Mouse (Mus musculus): ENCODE measurements around the gene Cyb561d2.

Gene Cyb561d2

DNA sequence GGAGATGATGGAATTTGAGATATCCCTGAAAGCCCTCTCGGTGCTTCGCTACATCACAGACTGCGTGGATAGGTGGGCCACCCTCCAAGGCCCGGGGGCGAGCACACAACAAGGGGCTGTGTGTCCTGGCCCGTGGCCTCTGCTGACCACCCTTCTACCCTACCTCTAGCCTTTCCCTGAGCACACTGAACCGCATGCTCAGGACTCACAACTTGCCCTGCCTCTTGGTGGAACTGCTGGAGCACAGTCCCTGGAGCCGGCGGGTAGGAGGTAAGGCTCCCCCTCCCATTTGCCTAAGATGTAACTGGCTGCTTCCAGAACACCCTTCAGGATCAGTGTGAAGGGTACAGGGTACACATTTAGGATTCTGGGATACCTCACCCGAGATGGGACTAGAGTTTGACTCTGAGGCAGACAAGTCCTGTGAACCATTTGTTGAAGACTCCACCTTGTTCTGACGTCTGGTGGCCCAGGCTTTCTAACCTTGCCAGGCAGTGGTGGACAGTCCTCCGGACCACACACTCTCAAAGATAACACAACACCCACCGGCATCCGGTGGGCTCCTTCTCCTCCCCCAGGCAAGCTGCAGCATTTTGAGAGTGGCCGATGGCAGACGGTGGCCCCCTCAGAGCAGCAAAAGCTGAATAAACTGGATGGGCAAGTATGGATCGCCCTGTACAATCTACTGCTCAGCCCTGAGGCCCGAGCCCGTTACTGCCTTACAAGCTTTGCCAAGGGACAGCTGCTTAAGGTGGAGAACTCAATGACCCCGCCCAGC lies 7.5 kb upstream of the Cyb561d2 start:
- no peak for DNase-seq

GRCm38 (mm10) chr9:107548820-107549219 lies 6.8 kb upstream of the Cyb561d2 start:
- no peak for DNase-seq

DNA sequence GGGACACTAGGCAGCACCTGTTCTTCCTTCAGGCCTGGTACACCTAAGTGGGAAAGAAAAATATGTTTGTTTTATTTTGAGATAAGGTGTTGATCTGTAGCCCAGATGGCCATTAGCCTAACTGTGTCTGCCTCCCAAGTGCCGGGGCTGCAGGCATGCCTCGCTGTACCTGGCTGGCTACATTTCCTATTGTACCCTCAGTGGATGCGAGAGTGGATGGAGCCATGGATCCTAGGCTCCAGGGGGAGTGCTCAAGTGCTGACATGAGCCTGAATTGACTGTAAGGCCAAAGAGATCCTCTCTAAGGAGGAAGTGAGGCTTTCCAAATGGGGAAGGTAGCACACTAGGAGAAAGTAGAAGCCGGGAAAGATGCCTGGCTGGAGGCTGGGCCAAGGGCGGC lies 6.0 kb upstream of the Cyb561d2 start:
- no peak for DNase-seq

DNA sequence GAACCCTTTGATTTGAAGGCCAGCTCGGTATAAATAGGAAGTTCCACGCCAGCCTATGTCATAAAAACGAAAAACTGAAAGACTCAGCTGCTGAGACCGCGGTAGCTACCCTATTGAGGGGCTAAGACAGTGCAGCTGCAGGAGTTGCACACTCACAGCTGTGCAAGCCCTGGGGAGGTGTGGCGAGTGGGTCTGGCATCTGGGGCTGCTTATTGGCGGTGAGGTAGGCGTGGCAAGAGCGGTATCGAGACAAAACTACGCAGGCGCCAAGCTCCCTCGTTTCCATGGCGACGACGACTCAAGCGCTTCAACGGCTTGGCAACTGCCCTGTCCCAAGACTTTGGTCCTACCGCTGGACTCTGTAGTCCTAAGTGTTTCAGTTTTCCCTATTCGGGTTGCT lies 5.0 kb upstream of the Cyb561d2 start, which contains the start of gene Zmynd10:
Gene Zmynd10, plus strand, starts transcription at position 273 of the 400 bp plus-strand sequence.
- DNase-seq: peak; percentile 56 to 76

- DNase-seq: peak; percentile 88 to 94
These were observed 3.6 kb upstream of the Cyb561d2 start for GRCm38 (mm10) chr9:107545602-107546001.

GRCm38 (mm10) chr9:107545199-107545598 lies 3.2 kb upstream of the Cyb561d2 start:
- DNase-seq: no peak

GRCm38 (mm10) chr9:107544729-107545128 lies 2.7 kb upstream of the Cyb561d2 start:
- DNase-seq: no peak

GRCm38 (mm10) chr9:107544196-107544700 lies 2.3 kb upstream of the Cyb561d2 start:
- no peak for DNase-seq

DNA sequence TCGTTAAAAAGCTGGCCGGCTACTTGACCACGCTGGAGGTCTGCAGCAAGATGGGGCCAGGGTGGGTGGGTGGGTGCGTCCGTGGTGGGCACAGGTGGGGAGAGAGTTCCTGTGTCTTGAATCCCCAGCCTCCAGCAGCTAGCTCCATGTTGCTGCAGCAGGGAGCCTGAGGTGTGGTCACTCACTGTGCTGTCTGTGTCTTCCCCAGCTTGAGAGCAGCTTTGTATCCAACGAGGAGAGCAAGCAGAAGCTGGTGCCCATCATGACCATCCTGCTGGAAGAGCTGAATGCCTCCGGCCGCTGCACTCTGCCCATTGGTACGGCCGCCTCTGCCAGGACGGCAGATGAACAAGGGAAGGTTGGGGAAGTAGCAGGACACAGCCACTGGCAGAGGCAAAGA lies 1.3 kb upstream of the Cyb561d2 start:
- no peak for DNase-seq

- DNase-seq: no peak
These were observed 728 bp upstream of the Cyb561d2 start for GRCm38 (mm10) chr9:107542721-107543120.

- DNase-seq: no peak
These were observed 326 bp upstream of the Cyb561d2 start for GRCm38 (mm10) chr9:107542352-107542686.

DNA sequence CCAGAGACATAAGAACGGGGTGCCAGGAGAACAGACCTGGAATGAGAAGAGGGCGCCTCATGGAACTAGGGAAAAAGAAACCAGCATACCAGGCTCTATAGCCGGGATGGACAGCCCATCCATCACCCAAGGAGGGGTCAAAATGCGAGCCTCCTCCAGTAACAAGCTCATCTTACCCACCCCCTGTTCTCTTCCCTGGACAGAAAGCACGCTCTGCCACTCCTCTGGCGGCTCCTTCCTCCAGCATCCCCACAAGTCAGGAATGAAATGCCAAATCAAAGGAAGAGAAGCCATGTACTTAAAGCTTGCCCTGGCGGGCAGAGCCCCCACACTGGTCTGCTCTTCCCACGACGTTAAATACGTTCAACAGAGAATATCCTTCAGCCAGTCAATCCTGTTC lies 988 bp downstream of the Cyb561d2 start:
- DNase-seq: no peak

DNA sequence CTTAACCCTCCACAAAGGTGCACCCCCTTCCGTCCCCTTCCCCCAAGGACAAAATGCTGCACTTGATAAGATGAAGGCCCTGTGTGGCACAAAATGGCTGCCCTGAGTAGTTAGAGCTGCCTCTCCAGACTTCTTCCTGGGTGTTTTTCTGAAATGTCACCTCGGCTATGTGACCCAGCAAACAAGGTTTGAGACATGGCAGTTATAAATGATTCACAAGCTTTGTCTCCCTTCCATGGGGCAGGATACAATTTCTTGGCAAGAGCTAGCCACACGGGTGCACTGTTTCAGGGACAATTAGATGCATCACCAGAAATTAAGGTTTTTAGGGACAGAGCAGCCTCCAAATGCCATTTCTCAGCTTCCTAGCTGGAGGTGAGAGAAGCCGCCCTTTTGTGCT lies 1.6 kb downstream of the Cyb561d2 start:
- DNase-seq: no peak

GRCm38 (mm10) chr9:107539940-107540339 lies 2.1 kb downstream of the Cyb561d2 start:
- no peak for DNase-seq

- DNase-seq: no peak
These were observed 3.3 kb downstream of the Cyb561d2 start for GRCm38 (mm10) chr9:107538711-107539110.

DNA sequence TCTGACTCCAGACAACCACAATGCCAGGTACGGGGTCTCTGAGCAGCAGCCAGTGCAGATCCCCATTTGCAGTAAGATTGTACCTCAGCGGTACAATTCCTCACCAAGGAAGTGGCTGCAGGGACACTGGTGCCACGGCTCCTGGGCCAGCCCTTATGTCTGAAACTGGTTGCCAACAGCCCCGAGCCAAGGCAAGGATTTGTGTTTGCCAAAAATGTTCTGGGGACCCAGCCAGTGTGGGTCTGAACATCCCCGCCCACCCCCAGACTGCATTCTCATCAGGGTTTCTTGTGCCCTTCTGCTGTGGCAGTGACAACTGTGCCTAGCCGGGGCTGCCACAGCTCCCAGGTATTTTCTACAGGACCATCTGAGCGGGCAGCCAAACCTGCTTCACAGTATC lies 3.8 kb downstream of the Cyb561d2 start:
- DNase-seq: peak; percentile 83 to 85

DNA sequence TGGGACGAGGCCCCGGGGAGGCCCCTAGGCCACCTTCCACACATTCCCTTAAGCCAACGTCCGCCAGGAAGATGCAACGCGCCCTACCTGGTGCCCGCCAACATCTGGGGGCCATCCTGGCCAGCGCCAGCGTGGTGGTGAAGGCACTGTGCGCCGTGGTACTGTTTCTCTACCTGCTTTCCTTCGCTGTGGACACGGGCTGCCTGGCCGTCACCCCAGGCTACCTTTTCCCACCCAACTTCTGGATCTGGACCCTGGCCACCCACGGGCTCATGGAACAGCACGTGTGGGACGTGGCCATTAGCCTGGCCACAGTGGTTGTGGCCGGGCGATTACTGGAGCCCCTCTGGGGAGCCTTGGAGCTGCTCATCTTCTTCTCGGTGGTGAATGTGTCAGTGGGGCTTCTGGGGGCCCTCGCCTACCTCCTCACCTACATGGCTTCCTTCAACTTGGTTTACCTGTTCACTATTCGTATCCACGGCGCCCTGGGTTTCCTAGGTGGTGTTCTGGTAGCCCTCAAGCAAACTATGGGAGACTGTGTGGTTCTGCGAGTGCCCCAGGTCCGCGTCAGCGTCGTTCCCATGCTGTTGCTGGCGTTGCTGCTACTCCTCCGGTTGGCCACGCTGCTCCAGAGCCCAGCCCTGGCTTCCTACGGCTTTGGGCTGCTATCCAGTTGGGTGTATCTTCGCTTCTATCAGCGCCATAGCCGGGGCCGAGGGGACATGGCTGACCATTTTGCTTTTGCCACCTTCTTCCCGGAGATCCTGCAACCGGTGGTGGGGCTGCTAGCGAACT lies 7.4 kb downstream of the Cyb561d2 start:
- DNase-seq: peak; percentile 74 to 81

GRCm38 (mm10) chr9:107533791-107534407 lies 8.1 kb downstream of the Cyb561d2 start, which contains the start of gene Tmem115:
Gene Tmem115, plus strand, starts transcription at chr9:107533945.
- peak; percentile 91 to 94 for DNase-seq

DNA sequence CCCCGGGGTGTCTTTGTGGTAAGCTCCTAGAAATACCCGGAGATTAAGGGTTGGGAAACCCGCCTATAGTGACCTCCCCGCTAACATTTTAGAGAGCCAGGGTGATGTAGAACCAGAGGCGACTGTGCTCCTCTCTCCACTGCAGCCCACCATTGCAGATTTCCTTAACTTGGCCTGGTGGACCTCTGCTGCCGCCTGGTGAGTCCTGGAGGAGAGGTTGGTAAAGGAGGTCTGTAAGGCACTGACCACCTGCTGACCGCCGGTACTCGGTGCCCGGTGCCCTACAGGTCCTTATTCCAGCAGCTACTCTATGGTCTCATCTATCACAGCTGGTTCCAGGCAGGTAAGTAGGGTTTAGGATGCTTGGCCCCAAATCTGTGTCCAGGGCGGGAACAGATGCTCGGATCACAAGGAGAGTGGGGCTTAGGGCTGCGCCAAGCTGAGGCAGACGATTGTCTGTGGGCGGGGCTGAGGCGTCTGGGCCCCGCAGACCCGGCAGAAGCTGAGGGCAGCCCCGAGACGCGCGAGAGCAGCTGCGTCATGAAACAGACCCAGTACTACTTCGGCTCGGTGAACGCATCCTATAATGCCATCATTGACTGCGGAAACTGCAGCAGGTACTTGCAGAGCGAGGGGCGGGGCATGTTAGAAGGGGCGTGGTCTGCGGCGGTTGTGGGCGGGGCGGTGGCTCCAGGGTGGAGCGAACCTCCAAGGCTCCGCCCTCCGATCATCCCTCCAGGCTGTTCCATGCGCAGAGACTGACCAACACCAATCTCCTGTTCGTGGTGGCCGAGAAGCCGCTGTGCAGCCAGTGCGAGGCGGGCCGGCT lies 15.6 kb downstream of the Cyb561d2 start:
- peak in 1 of 2 experiments; percentile 80 for DNase-seq

GRCm38 (mm10) chr9:107522400-107522711 lies 19.6 kb downstream of the Cyb561d2 start:
- DNase-seq: no peak

- no peak for DNase-seq
These were observed 20.1 kb downstream of the Cyb561d2 start for GRCm38 (mm10) chr9:107521711-107522399.

- DNase-seq: no peak
These were observed 20.8 kb downstream of the Cyb561d2 start for GRCm38 (mm10) chr9:107521190-107521589.

Data from cerebellum, postnatal 14 days (tissue).